Mouse (Mus musculus) erythroid progenitor cell, adult 5-6 weeks (primary cell): ENCODE data around the gene Rftn1. TPM values are rescaled to one million over a fixed set of nuclear protein-coding genes. Genes with fewer than 3 reads are reported as not detected.
"Not testable (repeated sequence)": the region's sequence is repeated elsewhere in the genome, so short reads cannot be mapped to it uniquely, and the experiment has no call there.

Experiments
- ATAC-seq: replicated peaks from 2 replicates; pipeline ENCODE4 v1.8.0; 2016; ENCODE audit warnings: moderate number of reproducible peaks, mild to moderate bottlenecking, moderate TSS enrichment, inconsistent platforms; ENCODE audit not compliant: poor library complexity, low FRiP score, severe bottlenecking
- total RNA-seq, 2 experiments: library from RNA; stranded (forward) in 1 of 2; stranded (reverse) in 1 of 2; fragments of 150-400 nt in 1 of 2; fragments of 186-747, 209-891 nt in 1 of 2; gene quantifications; 2 replicates each; pipeline versions ENCODE4 v1.2.3 to v1.2.4; 2015 to 2017; ENCODE audit warnings: low replicate concordance in 2 of 2

Gene Rftn1
- total RNA-seq, 2 experiments from 2014 or later = 4.6 to 5.4 TPM

DNA sequence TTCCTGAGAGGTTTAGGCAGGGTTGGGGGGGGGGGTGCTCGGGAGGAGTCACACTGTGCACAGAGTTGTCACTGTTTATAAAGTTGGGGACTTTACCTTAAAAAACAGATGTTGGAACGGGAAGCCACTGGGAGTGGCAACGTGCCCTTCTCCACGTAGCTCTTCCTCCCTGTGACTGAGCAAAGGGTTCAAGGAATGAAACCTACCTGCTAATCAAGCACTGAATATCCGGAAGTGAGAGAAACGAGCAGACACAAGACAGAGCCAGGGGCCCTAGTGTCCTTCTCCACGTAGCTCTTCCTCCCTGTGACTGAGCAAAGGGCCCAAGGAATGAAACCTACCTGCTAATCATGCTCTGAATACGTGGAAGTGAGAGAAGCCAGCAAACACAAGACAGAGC, 47.9 kb downstream of the Rftn1 start:
- ATAC-seq = no peak

DNA sequence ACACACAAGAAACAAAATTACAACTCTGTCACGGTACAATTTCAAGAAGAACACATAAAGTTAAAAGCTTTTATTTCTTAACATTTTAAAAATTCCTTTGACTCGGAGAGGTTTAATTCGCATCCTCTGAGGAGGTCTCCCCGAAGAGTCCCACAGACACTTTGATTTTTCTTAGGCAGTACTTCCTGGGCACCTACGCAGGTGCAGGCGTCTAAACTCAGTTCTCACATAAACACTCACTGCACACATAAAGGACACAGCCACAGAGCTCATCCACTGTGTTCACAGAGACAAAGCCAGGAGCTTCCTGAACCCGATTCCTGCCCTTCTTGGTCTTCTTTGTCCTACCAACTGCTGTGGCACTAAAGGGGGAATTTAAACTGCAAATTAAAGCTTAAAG, 48.3 kb downstream of the Rftn1 start:
- ATAC-seq = no peak

DNA sequence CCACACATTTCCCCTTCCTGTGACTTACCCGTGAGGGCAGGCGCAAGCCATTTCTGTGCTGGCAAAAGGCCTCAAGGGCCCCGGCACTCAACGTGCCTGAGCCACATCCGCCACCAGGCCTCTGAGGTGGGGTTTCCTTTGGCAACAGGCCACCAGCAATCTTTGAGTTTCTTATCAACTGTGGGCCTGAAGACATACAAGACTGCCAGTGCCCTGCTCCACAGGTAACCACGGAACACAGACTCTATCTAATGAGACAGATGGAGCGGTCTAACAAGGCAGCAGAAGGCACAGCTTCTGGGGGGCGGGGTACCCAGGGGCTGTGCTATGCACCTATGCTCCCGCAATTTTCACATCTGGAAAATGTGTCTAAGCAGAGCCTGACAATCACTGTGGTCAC, 54.4 kb downstream of the Rftn1 start:
- no peak for ATAC-seq

DNA sequence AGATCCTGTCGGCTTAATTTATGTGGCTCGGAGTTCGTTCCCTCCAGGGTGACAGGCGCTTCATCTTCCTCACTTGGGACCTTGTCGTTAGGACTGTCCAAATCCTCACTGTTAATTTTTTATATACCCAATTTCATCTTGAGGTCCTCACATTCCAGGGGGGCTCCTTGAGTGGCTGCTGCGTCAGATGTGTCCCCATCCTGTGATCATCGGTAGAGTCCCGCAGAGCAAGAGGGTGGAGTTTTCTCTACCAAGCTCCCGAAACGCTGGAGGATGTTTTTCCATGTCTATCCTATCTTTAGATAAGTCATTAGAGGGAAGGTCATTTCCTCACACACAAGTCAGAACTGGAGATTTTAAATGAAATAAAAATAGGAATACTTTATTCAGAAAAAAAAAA, 55.0 kb downstream of the Rftn1 start:
- no peak for ATAC-seq

DNA sequence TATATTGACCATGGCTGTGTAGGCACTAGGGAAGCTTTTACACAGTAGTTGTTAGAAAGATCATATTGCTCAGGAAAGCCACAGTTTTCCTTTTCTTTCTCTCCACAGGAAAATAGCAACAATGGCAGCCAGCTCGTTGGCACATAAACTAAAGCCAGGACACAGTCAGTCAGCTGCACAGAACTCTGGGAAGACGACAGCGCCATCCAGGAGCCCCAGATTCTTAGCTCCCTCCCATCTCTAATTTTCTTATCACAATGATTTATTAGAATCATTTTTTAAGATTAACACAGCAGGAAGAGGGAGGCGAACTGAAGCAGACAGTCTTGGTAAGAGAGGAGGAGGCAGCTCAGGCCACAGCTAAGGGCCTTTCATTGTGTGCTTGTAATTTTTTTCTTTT, 58.8 kb downstream of the Rftn1 start:
- ATAC-seq = no peak

DNA sequence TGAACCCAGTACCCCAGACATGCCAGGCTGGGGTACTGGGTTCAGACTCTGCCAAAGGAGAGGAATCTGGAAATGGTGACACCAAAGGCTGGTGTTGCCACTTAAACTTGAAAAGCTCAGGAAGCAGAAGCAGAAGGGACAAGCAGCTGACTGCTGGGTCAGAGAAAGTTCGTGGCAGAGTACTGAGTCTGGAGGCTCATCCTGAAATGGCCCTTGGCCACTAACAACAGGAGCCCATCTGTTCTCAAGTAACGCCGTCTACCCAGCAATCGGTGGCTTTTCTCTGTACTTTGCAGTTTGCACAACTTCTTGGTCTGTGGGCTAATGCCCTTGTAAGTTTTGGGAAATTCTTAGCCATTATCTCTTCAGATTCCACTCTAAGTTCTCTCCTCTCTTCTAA, 60.1 kb downstream of the Rftn1 start:
- ATAC-seq = no peak

DNA sequence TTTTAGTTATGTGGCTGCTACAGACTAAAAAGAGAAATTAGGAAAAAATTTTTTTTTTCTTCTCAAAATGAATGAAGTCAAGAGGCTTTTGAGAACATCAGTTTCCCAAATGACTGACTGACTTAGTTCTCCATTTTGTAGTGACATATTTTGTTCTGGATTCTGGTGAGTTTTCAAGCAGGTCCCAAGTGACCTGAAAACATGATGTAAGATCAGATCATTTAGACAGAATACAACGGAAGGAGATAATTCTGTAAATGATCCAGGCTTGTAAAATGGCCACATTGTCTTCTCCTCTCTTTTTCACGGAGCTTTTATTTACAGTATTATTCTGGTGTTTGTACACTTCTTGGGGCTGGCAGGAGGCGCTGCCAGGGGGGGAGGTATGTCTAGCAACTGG, 62.1 kb downstream of the Rftn1 start:
- ATAC-seq = no peak

DNA sequence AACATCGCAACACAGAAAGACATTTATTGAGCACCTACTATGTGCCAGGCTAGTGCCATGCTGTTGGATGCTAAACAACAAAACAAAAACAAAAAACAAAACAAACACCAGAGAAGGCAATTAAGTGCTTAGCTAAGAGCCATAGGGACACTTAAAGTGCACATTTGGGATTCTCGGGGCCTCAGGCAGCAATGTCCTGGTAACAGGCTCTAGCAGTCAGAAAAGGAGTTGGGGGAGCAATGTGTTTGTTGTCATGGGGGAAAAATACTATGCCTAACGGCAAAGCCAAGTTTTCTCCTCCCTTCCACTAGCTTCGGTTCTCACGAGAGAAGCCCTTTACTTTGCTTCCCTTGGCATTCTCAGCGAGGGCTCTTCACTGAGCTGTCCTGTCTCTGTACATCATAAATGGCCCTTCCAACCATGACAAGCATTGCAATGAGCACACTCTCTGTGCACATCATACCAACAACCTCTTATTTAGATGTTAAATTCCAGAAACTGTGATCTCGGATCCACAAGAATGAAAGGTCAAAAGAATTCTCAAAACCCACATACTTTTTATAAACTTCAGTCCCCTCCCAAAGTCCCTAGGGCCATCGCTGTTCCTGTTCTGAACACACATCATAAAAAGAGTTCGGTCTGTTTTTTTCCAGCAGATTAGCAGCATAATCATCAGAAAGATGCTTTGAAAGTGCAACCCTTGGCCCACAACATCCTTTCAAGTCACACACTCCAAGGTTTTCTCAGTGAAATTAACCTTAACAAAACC, 63.2 kb downstream of the Rftn1 start:
- no peak for ATAC-seq

DNA sequence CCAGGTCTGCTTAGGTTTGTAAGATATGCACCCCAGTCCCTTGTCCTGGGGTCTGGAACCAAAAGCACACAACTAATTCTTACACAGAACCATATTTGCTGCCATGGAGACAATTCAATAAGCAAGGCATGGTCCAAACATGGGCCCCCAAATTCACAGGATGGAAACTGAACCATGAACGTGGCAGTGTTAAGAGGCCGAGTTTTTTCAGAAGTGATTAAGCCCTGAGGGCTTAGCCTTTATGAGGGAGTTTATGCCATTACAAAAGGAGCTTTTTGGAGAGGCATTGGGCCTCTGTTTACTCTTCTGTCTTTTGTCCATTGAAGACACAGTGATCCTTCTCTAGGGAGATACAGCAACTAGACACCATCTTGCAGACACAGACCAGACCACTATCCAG, 63.9 kb downstream of the Rftn1 start:
- ATAC-seq = no peak

DNA sequence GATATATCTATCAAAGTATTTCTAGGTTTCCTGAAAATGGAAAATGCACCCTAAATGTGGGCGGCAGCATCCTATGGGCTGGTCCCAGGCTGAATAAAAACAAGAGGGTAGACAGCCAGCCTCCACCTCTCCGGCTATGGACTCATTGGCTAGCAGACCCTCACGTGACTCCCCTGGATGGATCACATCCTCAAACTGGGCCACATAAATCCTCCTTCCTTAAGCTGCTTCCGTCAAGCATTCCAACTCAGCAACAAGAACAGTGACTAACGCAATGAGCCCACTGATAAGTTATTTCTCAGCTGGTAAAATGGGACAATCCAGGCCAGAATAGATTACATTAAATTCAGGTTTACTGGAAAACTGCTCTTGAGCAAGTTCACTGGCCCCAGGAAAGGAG, 64.6 kb downstream of the Rftn1 start:
- ATAC-seq = no peak

DNA sequence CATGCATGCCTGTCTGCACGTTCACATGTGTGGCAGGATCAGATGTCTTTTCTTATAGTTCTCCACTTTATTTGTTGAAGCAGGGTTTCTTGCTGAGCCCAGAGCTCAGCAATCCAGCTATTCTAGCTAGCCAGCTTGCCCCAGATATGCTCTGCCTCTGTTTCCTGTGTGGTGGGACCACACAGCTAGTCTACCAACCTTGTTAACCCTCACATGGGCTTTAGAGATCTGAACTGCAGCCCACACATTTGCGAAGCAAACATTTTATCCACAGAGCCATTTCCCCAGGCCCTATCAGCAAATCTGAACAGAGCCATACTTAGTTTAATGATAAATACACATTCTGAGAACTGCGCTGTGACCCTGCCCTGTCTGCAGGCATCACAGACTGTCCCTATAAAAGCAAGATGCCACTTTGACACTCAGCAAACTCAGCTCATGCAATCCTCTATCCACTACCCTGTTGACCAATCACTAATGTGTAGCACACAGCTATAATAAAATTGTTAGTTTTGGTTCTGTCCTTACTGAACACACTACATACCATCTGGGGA, 65.2 kb downstream of the Rftn1 start:
- no peak for ATAC-seq

DNA sequence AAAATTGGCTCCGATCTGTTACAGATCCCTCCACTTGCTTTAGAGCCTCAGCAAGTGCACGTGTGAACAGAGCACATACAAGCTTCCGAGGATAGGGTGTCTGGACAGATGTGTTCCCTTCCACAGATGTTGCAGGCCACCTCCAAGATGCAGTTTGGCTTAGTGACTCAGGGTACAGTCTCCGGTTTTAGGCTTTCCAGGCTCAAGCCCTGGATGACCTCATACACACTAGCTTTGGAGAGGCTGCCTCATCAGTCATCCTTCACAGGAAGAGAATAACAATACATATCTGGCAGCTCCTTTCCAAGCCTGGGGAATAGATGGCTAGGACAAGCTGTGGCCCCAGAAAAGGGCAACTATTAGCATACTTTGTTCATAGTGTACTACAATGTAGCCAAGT, 65.8 kb downstream of the Rftn1 start:
- ATAC-seq = no peak

DNA sequence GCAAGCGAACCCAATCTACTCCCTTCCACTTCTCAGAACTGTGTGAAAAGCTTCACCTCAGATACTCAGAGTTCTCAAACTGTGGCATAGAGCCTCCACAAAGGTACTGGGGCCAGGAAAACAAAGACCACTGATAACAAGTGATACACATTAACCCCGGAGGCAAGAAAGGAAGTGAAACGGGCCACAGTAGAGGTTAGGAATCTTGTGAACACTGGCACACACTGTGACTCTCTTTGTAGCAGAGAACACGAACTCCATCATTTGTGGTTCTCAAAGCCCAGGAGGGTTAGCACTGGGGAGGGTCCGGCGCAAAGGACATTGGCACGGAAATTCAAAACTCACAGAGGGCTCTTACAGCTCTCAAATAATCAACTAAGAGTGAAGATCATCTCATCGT, 67.9 kb downstream of the Rftn1 start:
- no peak for ATAC-seq

DNA sequence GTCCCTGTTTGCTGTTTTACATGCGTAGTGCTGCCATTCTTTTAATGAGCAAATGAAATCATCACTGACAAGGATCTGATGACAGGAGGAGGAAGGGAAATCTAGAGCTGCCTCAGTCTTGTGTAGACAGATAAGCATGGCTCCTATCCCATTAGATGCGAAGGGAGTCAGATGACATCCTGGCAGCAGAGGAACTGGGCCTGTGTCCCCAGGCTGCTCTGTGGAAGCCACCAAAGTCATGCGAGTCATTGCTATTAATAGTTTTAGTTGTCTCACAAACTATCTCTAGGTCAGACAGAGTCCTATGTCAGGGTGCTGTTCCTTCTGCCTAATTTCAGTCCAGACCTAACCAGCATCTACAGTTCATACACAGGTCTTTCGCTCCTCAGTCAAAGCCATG, 70.4 kb downstream of the Rftn1 start:
- ATAC-seq = no peak

DNA sequence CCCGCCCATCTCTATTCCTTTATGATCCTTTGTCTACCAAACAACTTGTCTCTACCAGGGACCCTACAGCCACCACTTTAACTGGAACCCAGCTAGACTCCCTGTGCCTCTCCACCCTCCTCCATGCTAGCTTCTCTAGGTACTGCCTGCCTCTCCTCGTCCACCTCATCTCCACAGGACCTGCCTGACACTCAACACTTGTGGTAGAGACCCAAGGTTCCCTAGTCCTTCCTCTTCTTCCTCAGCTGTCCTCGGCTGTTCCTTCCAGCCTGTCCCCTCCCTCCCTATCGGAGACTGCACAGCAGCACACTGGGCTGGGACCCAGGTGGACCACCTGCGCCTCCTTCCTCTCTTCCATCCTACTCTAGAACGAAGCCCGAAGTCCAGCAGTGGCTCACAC, 73.0 kb downstream of the Rftn1 start:
- ATAC-seq = no peak

DNA sequence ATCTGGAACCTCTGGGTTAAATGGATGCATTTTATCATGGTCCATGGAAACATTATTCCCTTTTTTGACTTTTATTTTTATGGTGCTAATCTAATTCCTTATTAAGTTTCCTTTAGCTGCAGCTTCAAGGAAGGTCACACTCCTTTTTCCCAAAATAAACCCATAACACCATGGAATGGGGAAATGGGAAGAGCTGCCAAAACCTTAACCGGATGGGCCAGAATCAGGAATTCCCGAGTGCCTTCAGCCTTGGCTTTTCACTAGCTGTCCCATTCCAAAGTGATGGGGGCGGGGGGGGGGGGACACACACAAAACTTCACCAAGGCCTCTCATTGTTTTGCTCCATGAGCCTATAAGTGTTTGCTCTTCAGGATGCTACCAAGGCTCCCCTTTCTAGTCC, 73.5 kb downstream of the Rftn1 start:
- no peak for ATAC-seq

DNA sequence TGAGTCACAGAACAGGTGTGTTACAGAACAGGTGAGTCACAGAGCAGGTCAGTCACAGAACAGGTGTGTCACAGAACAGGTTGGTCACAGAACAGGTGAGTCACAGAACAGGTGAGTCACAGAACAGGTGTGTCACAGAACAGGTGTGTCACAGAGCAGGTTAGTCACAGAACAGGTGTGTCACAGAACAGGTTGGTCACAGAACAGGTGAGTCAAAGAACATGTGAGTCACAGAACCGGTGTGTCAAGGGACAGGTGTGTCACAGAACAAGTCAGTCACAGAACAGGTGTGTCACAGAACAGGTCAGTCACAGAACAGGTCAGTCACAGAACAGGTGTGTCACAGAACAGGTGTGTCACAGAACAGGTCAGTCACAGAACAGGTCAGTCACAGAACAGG, 74.1 kb downstream of the Rftn1 start:
- ATAC-seq = not testable (repeated sequence)

DNA sequence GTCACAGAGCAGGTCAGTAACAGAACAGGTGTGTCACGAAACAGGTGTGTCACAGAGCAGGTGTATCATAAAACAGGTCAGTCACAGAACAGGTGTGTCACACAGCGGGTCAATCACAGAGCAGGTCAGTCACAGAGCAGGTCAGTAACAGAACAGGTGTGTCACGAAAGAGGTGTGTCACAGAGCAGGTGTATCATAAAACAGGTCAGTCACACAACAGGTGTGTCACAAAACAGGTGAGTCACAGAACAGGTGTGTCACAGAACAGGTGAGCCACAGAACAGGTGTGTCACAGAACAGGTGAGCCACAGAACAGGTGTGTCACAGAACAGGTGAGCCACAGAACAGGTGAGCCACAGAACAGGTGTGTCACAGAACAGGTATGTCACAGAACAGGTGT, 74.8 kb downstream of the Rftn1 start:
- not testable (repeated sequence) for ATAC-seq

DNA sequence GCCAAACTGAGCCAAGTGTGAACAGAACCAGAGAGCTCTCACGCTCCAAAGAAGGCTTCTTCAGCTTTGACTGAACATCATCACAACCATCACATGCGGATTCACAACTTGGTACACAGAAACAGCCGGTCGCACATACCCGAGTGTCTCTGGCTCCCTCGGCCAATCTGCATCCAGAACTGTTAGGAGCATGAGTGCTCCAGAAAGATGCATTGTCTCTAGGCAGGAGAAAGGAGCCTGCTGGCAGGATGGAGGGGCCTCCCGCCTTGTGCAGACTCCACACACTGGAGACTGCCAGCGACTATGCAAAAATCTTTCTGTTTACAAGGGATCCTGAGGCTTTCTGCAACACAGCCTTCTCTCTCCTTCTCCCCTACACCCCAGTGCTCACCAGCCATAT, 75.8 kb downstream of the Rftn1 start:
- no peak for ATAC-seq

DNA sequence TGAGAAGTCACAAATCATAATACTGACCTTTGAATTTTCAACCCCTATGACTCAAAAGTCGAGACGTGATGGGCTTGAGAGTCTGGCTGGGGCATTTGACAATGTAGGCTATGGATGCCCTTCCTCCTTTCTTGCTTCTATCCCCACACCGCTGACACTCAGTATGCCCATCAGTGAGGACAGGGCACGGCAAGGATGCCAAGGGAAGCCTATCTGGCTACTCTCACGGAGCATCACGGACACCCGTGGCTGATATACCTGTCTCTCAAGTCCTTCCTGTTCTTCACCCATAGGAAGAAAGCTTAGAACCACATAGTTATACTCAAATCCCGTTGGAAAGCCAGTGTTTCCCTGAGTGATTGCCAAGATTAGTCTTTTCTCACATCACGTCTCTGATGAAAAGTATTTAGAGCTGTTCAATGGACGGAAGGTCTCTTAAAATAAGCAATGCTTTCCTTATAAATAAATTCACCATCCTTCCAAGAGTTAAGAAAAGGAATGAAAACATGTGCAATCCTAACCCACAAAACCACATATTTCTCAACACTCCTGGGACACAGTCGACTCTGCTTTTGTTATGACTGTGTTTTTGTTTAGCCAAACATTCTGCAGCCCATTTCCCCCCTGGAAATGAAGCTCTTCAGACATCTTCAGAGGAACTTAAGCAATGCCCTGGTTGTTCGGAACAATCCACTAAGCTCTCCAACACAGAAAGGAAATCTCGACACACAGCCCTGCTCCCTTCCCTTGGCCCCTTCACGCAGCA, 79.6 kb downstream of the Rftn1 start:
- no peak for ATAC-seq

DNA sequence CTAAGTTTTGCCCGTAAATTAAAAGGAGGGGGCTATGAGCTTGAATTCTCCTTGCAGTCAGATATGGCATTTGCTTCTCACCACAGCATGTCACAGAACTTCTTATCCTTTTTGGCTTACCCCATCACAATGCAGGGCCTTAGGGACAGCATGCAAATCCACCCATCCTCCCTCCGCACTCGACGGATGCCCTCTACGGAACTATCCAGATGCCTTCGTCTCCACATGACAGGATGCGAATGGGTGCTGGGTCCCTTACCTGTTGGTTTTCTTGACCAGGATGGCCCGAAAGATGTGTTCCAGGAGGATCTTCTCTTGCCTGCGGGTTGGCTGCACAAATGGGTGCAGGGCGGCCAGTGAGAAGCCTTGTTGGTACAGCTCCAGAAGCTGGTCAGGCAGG, 83.7 kb downstream of the Rftn1 start:
- ATAC-seq = no peak
